Mouse (Mus musculus) CD4-positive naive resting alpha-beta T cell, adult 76 days (primary cell): Measurements from ENCODE around the gene Vmn1r196. TPM values are rescaled to one million over a fixed set of nuclear protein-coding genes. Genes with fewer than 3 reads are reported as not detected.

ENCODE experiments used
- total RNA-seq: library from RNA; stranded (reverse); gene quantifications from one replicate; pipeline ENCODE4 v1.2.4, GENCODE M21; 2023

Gene Vmn1r196
- total RNA-seq, result not detected

DNA sequence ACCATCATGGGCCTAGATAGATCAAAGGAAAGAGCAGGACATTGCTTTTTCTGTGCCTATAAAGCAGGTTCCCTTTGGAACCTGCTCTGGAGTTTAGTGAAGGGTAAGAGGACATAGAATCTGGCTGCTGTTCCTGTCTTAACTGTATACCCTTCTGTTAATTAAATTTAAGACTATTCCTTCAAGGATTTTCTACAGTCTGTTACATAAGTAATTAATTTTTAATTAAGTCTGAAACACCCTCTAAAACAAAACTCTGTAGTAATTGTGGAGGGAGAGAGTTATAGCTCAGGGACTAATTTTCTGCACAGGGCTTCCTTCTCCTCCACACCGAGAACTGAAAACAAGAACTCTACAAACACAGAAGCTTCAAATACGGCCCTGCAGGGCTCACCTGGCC is at the start of gene Vmn1r196:
Gene Vmn1r196, plus strand, starts transcription at position 301 of the 400 bp plus-strand sequence.

GRCm38 (mm10) chr13:22243915-22244314 is 45.8 kb upstream of the Vmn1r196 start, which contains the start of gene Vmn1r194:
Vmn1r194 (plus strand) TSS chr13:22244215.

DNA sequence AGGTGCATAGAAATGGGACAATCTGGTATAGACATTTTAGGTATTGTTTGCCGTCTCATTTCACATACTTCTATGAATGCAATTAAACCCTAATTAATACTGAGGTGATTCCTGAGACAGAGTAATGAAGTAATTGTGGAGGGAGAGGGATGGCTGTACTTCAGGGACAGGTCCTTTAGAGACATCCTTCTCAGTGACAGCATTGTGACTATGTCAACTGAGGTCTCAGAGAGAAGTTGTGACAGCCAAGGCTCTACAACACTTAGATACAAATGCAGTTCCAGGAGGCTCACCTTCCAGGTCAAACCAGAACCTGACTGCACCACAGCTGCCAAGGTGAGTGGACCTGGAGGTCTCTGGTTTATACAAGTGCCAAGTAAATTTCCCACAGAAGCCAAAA is 19.5 kb upstream of the Vmn1r196 start, which contains the start of gene Vmn1r195:
Gene Vmn1r195, plus strand, starts transcription at position 301 of the 400 bp plus-strand sequence.

GRCm38 (mm10) chr13:22324289-22324688 is 34.6 kb downstream of the Vmn1r196 start, which contains the start of gene Vmn1r197:
Vmn1r197 (plus strand) TSS chr13:22324589.

Other genes with a start within 250 kb of the Vmn1r196 start
- 44.4 TPM for gene Hist1h4i, start 248.6 kb upstream of the Vmn1r196 start, total RNA-seq
- gene Hist1h2ag, start 247.0 kb upstream of the Vmn1r196 start, total RNA-seq, result 28.7 TPM
- gene Hist1h2bj, start 246.7 kb upstream of the Vmn1r196 start, total RNA-seq, result 24.6 TPM
- gene Vmn1r188, start 205.5 kb upstream of the Vmn1r196 start, total RNA-seq, result not detected
- not detected for gene Vmn1r189, start 184.1 kb upstream of the Vmn1r196 start, total RNA-seq
- gene Vmn1r191, start 106.0 kb upstream of the Vmn1r196 start, total RNA-seq, result not detected
- not detected for gene Vmn1r192, start 98.8 kb upstream of the Vmn1r196 start, total RNA-seq
- not detected for gene Vmn1r193, start 66.8 kb upstream of the Vmn1r196 start, total RNA-seq
- gene Vmn1r194, start 45.7 kb upstream of the Vmn1r196 start, total RNA-seq, result not detected
- gene Vmn1r195, start 19.4 kb upstream of the Vmn1r196 start, total RNA-seq, result not detected
- not detected for gene Vmn1r197, start 34.7 kb downstream of the Vmn1r196 start, total RNA-seq
- not detected for gene Vmn1r198, start 60.4 kb downstream of the Vmn1r196 start, total RNA-seq
- gene Vmn1r199, start 89.9 kb downstream of the Vmn1r196 start, total RNA-seq, result not detected
- gene Vmn1r200, start 100.5 kb downstream of the Vmn1r196 start, total RNA-seq, result not detected
- gene Vmn1r201, start 182.0 kb downstream of the Vmn1r196 start, total RNA-seq, result not detected
- 0.15 TPM for gene Vmn1r202, start 215.5 kb downstream of the Vmn1r196 start, total RNA-seq
- gene Vmn1r203, start 228.2 kb downstream of the Vmn1r196 start, total RNA-seq, result not detected